Mouse (Mus musculus) forebrain, embryonic 16.5 days (tissue): ENCODE measurements at regions not wholly inside any gene's neighbourhood (a gene's known extent, or its start where the extent isn't known, plus 50 kb on each side); places are given as distances from the start of the nearest gene placed in this dataset.

ENCODE experiments used
- ATAC-seq: fragments of 200-750 bp; cut with Nextera tagmentation; 2 replicates; pipeline ENCODE4 v1.8.0; 2017; ENCODE audit warnings: mild to moderate bottlenecking, moderate library complexity
- H3K27ac ChIP-seq: fragments of 300-500 bp; sonication (generic); 2 replicates; pipeline ENCODE4 v1.5.1; 2014; ENCODE audit warnings: low read length, control low read depth
- H3K27me3 ChIP-seq: fragments of 300-500 bp; sonication (generic); replicated peaks from 2 replicates; pipeline ENCODE4 v1.6.1; 2014; ENCODE audit warnings: low read length; ENCODE audit not compliant: control insufficient read depth, insufficient read depth
- H3K36me3 ChIP-seq: fragments of 300-500 bp; sonication (generic); 2 replicates; pipeline ENCODE4 v1.6.1; 2014; ENCODE audit not compliant: control insufficient read depth, insufficient read depth
- H3K4me1 ChIP-seq: fragments of 300-500 bp; sonication (generic); replicated peaks from 2 replicates; pipeline ENCODE4 v1.6.1; 2014; ENCODE audit warnings: low read length; ENCODE audit not compliant: control insufficient read depth, insufficient read depth
- H3K4me2 ChIP-seq: fragments of 300-500 bp; sonication (generic); 2 replicates; pipeline ENCODE4 v1.6.1; 2014; ENCODE audit warnings: mild to moderate bottlenecking, low read length, control low read depth
- H3K4me3 ChIP-seq: fragments of 300-500 bp; sonication (generic); replicated peaks from 2 replicates; pipeline ENCODE4 v1.5.1; 2014; ENCODE audit warnings: mild to moderate bottlenecking, low read length, control low read depth
- H3K9ac ChIP-seq: fragments of 300-500 bp; sonication (generic); replicated peaks from 2 replicates; pipeline ENCODE4 v1.6.1; 2014; ENCODE audit warnings: low read depth, low read length, control low read depth
- H3K9me3 ChIP-seq: fragments of 300-500 bp; sonication (generic); 2 replicates; pipeline ENCODE4 v1.6.1; 2016; ENCODE audit warnings: low read length; ENCODE audit not compliant: control insufficient read depth
- WGBS: fragments of 180-500 bp; shearing (Covaris S2); extraction: QIAGEN DNeasy Blood & Tissue Kit; methylation state at CpG from one replicate; pipeline ENCODE4 v1.1.7; 2014; 5-methylcytosine and 5-hydroxymethylcytosine counted together

GRCm38 (mm10) chr7:36150871-36151560, 348.2 kb upstream of the Zfp507 start:
- Histone ChIP-seq H3K27ac (no peak overlapping the region), H3K36me3 (no peaks in the 10 kb centered on the region), H3K9me3 (no peaks in the 10 kb centered on the region), H3K4me2 (no peak overlapping the region), H3K27me3 (no peaks in the 10 kb centered on the region), H3K4me1 (no peaks in the 10 kb centered on the region), H3K4me3 (no peak overlapping the region), H3K9ac (no peak overlapping the region)
- ATAC-seq, result no peak
- 31% methylated on average over 12 of the region's 12 CpGs for WGBS

GRCm38 (mm10) chr7:36136571-36136970, 333.8 kb upstream of the Zfp507 start:
- H3K4me3 ChIP-seq, result no peak overlapping the region
- WGBS, result 35% methylated on average over 5 of the region's 5 CpGs

GRCm38 (mm10) chr7:36134557-36134956, 331.8 kb upstream of the Zfp507 start:
- Histone ChIP-seq H3K27ac (no peak overlapping the region), H3K27me3 (no peaks in the 10 kb centered on the region), H3K9ac (no peak overlapping the region), H3K4me3 (no peak overlapping the region), H3K4me2 (no peak overlapping the region), H3K4me1 (peaks cover 12% of the 10 kb centered on the region), H3K36me3 (no peaks in the 10 kb centered on the region), H3K9me3 (no peaks in the 10 kb centered on the region)
- WGBS, result 29% methylated on average over 4 of the region's 4 CpGs
- no peak for ATAC-seq

More at GRCm38 (mm10) chr7:36136571-36136970, 333.8 kb upstream of the Zfp507 start:
- Histone ChIP-seq H3K9me3 (no peaks in the 10 kb centered on the region), H3K4me2 (no peak overlapping the region), H3K9ac (no peak overlapping the region), H3K27me3 (no peaks in the 10 kb centered on the region), H3K27ac (no peak overlapping the region), H3K36me3 (no peaks in the 10 kb centered on the region), H3K4me1 (peaks cover 12% of the 10 kb centered on the region)
- ATAC-seq, result no peak

GRCm38 (mm10) chr7:36133658-36134143, 330.9 kb upstream of the Zfp507 start:
- no peak overlapping the region for H3K27ac ChIP-seq
- H3K36me3 ChIP-seq, result no peaks in the 10 kb centered on the region
- no peaks in the 10 kb centered on the region for H3K27me3 ChIP-seq
- peak overlapping the region; percentile 21 for H3K4me2 ChIP-seq
- no peak overlapping the region for H3K9ac ChIP-seq
- H3K9me3 ChIP-seq, result no peaks in the 10 kb centered on the region
- ATAC-seq, result peak; percentile 90
- no peak overlapping the region for H3K4me3 ChIP-seq
- WGBS, result under 1% methylated on average over 8 of the region's 8 CpGs
- peaks cover 12% of the 10 kb centered on the region for H3K4me1 ChIP-seq

GRCm38 (mm10) chr7:36133026-36133425, 330.2 kb upstream of the Zfp507 start:
- no peaks in the 10 kb centered on the region for H3K27me3 ChIP-seq
- no peaks in the 10 kb centered on the region for H3K36me3 ChIP-seq
- peaks cover 12% of the 10 kb centered on the region for H3K4me1 ChIP-seq
- no peak overlapping the region for H3K4me2 ChIP-seq
- 46% methylated on average over 11 of the region's 11 CpGs for WGBS
- H3K27ac ChIP-seq, result no peak overlapping the region
- ATAC-seq, result no peak
- no peak overlapping the region for H3K4me3 ChIP-seq
- no peaks in the 10 kb centered on the region for H3K9me3 ChIP-seq
- H3K9ac ChIP-seq, result no peak overlapping the region

GRCm38 (mm10) chr7:36132569-36132968, 329.8 kb upstream of the Zfp507 start:
- no peaks in the 10 kb centered on the region for H3K9me3 ChIP-seq
- H3K4me1 ChIP-seq, result peaks cover 12% of the 10 kb centered on the region
- H3K4me3 ChIP-seq, result no peak overlapping the region
- WGBS, result 41% methylated on average over 1 of the region's 1 CpGs
- H3K9ac ChIP-seq, result no peak overlapping the region
- ATAC-seq, result peak; percentile 41; the same call in 1 of the 2 replicates
- no peak overlapping the region for H3K27ac ChIP-seq
- no peak overlapping the region for H3K4me2 ChIP-seq
- no peaks in the 10 kb centered on the region for H3K27me3 ChIP-seq
- no peaks in the 10 kb centered on the region for H3K36me3 ChIP-seq

GRCm38 (mm10) chr7:36097054-36097453, 294.3 kb upstream of the Zfp507 start:
- no peak overlapping the region for H3K4me3 ChIP-seq
- H3K36me3 ChIP-seq, result no peaks in the 10 kb centered on the region
- 82% methylated on average over 4 of the region's 4 CpGs for WGBS
- no peak overlapping the region for H3K27ac ChIP-seq
- H3K9me3 ChIP-seq, result no peaks in the 10 kb centered on the region
- H3K4me2 ChIP-seq, result no peak overlapping the region
- no peaks in the 10 kb centered on the region for H3K27me3 ChIP-seq
- no peak overlapping the region for H3K9ac ChIP-seq
- H3K4me1 ChIP-seq, result no peaks in the 10 kb centered on the region
- no peak for ATAC-seq

GRCm38 (mm10) chr7:36095258-36096130, 292.7 kb upstream of the Zfp507 start:
- 84% methylated on average over 20 of the region's 20 CpGs for WGBS
- H3K27ac ChIP-seq, result no peak overlapping the region
- H3K4me1 ChIP-seq, result no peaks in the 10 kb centered on the region
- H3K36me3 ChIP-seq, result no peaks in the 10 kb centered on the region
- H3K4me2 ChIP-seq, result no peak overlapping the region
- H3K27me3 ChIP-seq, result no peaks in the 10 kb centered on the region
- no peak for ATAC-seq
- no peaks in the 10 kb centered on the region for H3K9me3 ChIP-seq
- H3K4me3 ChIP-seq, result no peak overlapping the region
- no peak overlapping the region for H3K9ac ChIP-seq

- Histone ChIP-seq H3K36me3 (no peaks in the 10 kb centered on the region), H3K4me1 (no peaks in the 10 kb centered on the region), H3K4me2 (no peak overlapping the region), H3K9ac (no peak overlapping the region), H3K27ac (no peak overlapping the region), H3K27me3 (no peaks in the 10 kb centered on the region), H3K9me3 (no peaks in the 10 kb centered on the region), H3K4me3 (no peak overlapping the region)
- no peak for ATAC-seq
- 76% methylated on average over 9 of the region's 9 CpGs for WGBS
These were observed 288.3 kb upstream of the Zfp507 start for GRCm38 (mm10) chr7:36091132-36091531.
